Mouse (Mus musculus) hindbrain, postnatal 0 days (tissue): ENCODE results near the gene Srsf3. TPM values are rescaled to one million over a fixed set of nuclear protein-coding genes. Genes with fewer than 3 reads are reported as not detected.
A peak's percentile ranks its signal among the peaks of the same experiment; 100 is the strongest.
"Not testable (repeated sequence)": the region's sequence is repeated elsewhere in the genome, so short reads cannot be mapped to it uniquely, and the experiment has no call there.

Source experiments
- ATAC-seq: fragments of 200-750 bp; cut with Nextera tagmentation; 2 replicates; pipeline ENCODE4 v1.8.0; 2017; ENCODE audit warnings: mild to moderate bottlenecking, moderate TSS enrichment, moderate library complexity
- DNase-seq: peaks from one replicate; pipeline ENCODE4 v3.0.0-alpha.2; 2015; ENCODE audit warnings: low spot score
- H3K27ac ChIP-seq: fragments of 300-500 bp; sonication (generic); 2 replicates; pipeline ENCODE4 v1.5.1; 2014; ENCODE audit warnings: mild to moderate bottlenecking
- H3K27me3 ChIP-seq: fragments of 300-500 bp; sonication (generic); 2 replicates; pipeline ENCODE4 v1.6.1; 2014; ENCODE audit warnings: low read length, mixed read lengths; ENCODE audit not compliant: insufficient read depth
- H3K36me3 ChIP-seq: fragments of 300-500 bp; sonication (generic); 2 replicates; pipeline ENCODE4 v1.6.1; 2014; ENCODE audit warnings: low read length, mixed read lengths; ENCODE audit not compliant: insufficient read depth
- H3K4me1 ChIP-seq: fragments of 300-500 bp; sonication (generic); 2 replicates; pipeline ENCODE4 v1.6.1; 2014; ENCODE audit warnings: antibody characterized with exemption, low read length, mixed read lengths; ENCODE audit not compliant: insufficient read depth
- H3K4me2 ChIP-seq: fragments of 300-500 bp; sonication (generic); 2 replicates; pipeline ENCODE4 v1.6.1; 2014; ENCODE audit warnings: low read depth, mild to moderate bottlenecking, low read length, moderate library complexity, mixed read lengths
- H3K4me3 ChIP-seq: fragments of 300-500 bp; sonication (generic); 2 replicates; pipeline ENCODE4 v1.5.1; 2014; ENCODE audit warnings: low read length
- H3K9ac ChIP-seq: fragments of 300-500 bp; sonication (generic); replicated peaks from 2 replicates; pipeline ENCODE4 v1.6.1; 2014; ENCODE audit warnings: mild to moderate bottlenecking, low read length, moderate library complexity, mixed read lengths
- H3K9me3 ChIP-seq: fragments of 300-500 bp; sonication (generic); 2 replicates; pipeline ENCODE4 v1.6.1; 2016; ENCODE audit warnings: low read length, mixed read lengths
- CTCF ChIP-seq: IDR thresholded peaks from 2 replicates; pipeline ENCODE4 v1.5.1; 2016; ENCODE audit warnings: antibody characterized with exemption, control low read depth, low read depth
- WGBS: fragments of 180-500 bp; shearing (Covaris S2); extraction: QIAGEN DNeasy Blood & Tissue Kit; methylation state at CpG from one replicate; pipeline ENCODE4 v1.1.7; 2014; 5-methylcytosine and 5-hydroxymethylcytosine counted together
- polyA plus RNA-seq: library from polyadenylated mRNA; unstranded; fragments of >200 nt; fragmentation: Nextera tagmentation; extraction: Ambion mirVana; gene quantifications from 2 replicates; pipeline ENCODE4 v1.2.1, GENCODE M21; 2015
- total RNA-seq: library from RNA; depleted of rRNA; stranded (reverse); fragments of >200 nt; gene quantifications from 2 replicates; pipeline ENCODE4 v1.2.3, GENCODE M21; 2014

The Srsf3 gene
- total and polyA plus RNA-seq, 2 experiments from 2014 or later = 139 to 298 TPM

DNA sequence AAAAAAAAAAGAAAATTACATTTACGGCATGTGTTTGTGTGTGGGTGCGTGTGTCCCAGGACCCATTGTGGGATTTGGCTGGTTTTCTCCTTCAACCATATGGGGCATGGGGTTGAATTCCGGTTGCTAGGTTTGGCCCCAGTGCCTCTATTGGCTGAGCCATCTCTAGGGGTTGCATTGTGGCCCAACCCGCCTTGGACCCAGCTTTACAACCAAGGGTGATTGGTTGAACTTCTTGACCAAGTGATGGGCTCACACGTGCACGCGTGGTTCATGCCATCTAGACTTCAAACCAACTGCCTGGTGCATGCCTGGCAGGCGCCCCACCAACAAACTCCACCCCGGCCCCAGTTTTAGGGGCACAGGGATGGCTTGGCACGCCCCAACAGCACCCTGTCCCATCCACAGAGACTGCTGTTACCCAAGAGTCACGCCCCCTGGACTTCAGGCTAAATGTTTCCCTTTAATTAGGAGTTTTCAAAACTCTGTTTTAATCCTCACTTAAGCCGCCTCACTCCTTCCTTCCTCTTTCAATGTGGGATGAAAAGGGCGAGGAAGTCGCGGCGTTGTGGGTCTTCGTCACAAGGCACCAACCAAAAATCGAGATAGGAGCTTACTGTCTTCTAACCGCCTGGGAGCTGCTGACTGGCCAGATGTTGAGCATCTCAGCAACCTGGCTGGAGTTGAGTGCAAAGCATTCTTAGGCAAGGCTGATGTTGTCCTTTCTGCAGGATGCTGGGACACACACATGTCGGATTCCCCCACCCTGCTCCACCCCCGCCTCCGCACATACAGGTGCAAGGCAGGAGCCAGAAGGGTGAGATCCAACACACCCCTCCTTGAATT lies 8.2 kb upstream of the Srsf3 start:
- Histone ChIP-seq H3K4me3 (no peak overlapping the region), H3K36me3 (no peaks in the 10 kb centered on the region), H3K9me3 (no peaks in the 10 kb centered on the region), H3K4me2 (no peak overlapping the region), H3K4me1 (no peaks in the 10 kb centered on the region), H3K27ac (no peak overlapping the region), H3K27me3 (no peaks in the 10 kb centered on the region), H3K9ac (no peak overlapping the region)
- DNase-seq = no peak
- TF ChIP-seq CTCF = no peak
- WGBS = 60% methylated on average over 22 of the region's 22 CpGs
- no peak for ATAC-seq

GRCm38 (mm10) chr17:29024896-29025565 lies 7.4 kb upstream of the Srsf3 start:
- no peak for TF ChIP-seq CTCF
- Histone ChIP-seq H3K27ac (no peak overlapping the region), H3K27me3 (no peaks in the 10 kb centered on the region), H3K4me3 (no peak overlapping the region), H3K9ac (no peak overlapping the region), H3K4me1 (no peaks in the 10 kb centered on the region), H3K4me2 (no peak overlapping the region), H3K9me3 (no peaks in the 10 kb centered on the region), H3K36me3 (no peaks in the 10 kb centered on the region)
- WGBS = 23% methylated on average over 10 of the region's 10 CpGs
- ATAC-seq (no peak), DNase-seq (peak; percentile 42)

DNA sequence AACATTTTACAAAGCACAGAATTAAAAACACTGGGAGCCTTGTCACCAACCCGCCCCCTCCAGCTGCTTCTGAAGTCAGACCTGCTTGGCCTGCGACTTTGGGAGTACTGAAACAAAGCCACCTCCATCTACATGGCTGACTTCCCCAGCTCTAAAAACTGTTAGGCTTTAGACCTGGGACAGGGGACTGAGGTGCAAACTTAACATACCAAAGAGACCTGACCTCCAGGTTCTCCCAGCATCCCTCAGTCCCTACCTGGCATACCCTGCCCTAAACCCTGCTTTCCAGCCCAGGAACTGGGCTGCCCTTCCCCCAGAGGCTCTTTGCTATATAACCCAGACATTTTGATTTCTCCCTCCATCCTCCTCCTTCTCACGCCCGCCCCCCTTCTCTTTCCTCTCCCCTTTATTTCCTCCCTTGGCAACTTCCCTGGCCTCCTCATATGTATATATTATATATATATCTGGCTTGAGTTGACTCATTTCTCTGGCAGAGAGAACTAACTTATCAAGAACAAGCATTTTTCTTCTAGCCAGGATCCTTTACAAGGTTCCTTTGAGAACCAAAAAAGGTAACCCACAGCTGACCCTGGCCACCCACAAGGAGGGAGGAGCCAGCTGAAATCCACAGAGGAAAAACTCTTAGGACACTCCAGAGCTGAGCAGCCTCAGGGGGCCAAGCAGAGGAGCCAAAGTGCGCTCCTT lies 5.6 kb upstream of the Srsf3 start:
- Histone ChIP-seq H3K9ac (no peak overlapping the region), H3K36me3 (no peaks in the 10 kb centered on the region), H3K4me2 (no peak overlapping the region), H3K9me3 (no peaks in the 10 kb centered on the region), H3K27ac (no peak overlapping the region), H3K27me3 (no peaks in the 10 kb centered on the region), H3K4me1 (peaks cover 5% of the 10 kb centered on the region; the same call in 1 of the 2 replicates), H3K4me3 (no peak overlapping the region)
- DNase-seq = no peak
- TF ChIP-seq CTCF = no peak
- 52% methylated on average over 5 of the region's 5 CpGs for WGBS
- no peak for ATAC-seq

DNA sequence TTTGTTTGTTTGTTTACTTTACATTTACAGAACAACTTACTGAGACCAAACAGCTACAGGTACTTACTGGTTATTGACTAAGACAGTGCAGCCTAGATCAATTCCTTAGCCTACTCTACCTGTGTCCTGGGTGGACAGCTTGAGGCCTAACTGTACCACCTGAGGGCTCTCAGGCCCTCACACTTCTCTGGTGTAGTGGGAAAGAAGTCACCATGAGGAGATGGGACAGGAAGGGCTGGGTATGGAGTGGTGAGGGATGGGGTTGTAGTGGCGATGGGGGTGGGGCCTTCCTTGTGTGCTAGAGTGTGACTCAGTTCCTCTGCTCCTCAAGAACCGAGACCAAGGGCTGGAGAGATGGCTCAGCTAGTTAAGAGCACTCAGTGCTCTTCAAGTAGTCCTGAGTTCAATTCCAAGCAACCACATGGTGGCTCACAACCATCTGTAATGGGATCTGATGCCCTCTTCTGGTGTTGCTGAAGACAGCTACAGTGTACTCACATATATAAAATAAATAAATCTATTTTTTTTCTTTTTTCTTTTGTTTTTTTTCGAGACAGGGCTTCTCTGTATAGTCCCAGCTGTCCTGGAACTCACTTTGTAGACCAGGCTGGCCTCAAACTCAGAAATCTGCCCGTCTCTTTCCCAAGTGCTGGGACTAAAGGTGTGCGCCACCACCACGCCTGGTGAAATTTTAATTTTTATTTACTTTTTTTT lies 1.9 kb upstream of the Srsf3 start:
- ATAC-seq (no peak), DNase-seq (no peak)
- WGBS = 94% methylated on average over 6 of the region's 6 CpGs
- no peaks in the 10 kb centered on the region for H3K27me3 ChIP-seq
- TF ChIP-seq CTCF = no peak
- H3K4me2 ChIP-seq = no peak overlapping the region
- H3K27ac ChIP-seq = no peak overlapping the region
- no peaks in the 10 kb centered on the region for H3K9me3 ChIP-seq
- H3K4me1 ChIP-seq = peaks cover 11% of the 10 kb centered on the region; the same call in 1 of the 2 replicates
- no peaks in the 10 kb centered on the region for H3K36me3 ChIP-seq
- no peak overlapping the region for H3K4me3 ChIP-seq
- no peak overlapping the region for H3K9ac ChIP-seq

DNA sequence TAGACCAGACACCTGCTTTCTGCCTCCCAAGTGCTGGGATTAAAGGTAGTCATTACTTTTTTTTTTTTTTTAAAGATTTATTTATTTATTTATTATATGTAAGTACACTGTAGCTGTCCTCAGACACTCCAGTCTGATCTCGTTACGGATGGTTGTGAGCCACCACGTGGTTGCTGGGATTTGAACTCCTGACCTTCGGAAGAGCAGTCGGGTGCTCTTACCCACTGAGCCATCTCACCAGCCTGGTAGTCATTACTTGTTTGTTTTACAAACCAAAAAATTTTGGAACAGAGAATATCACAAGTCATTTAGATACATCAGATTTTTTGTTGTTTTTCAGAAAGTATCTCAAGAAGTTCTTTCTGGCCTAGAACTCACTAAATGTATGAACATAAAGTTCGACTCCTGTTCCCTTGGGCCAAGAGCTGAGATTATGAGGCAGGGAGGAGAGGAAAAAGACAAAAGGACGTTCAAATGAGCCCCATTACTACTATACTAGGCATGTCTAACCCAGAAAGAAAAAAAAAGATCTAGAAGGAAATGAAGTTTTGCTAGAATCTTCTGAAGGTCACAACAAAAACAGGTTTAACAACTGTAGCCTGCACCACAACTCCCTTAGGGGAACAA lies 1.2 kb upstream of the Srsf3 start:
- Histone ChIP-seq H3K9ac (peak overlapping the region; percentile 89), H3K4me2 (peak overlapping the region; percentile 73), H3K27ac (peak overlapping the region; percentile 98), H3K4me1 (peaks cover 12% of the 10 kb centered on the region; the same call in 1 of the 2 replicates), H3K4me3 (peak overlapping the region; percentile 61; the same call in 1 of the 2 replicates)
- H3K9me3 ChIP-seq, ATAC-seq, DNase-seq, H3K36me3 ChIP-seq, H3K27me3 ChIP-seq: not testable (repeated sequence)
- WGBS = 49% methylated on average over 7 of the region's 7 CpGs
